Mouse (Mus musculus) MEL-GATA-1-ER (cell line): ENCODE measurements around the gene Prrx1.

ENCODE experiments used
- DNase-seq: peaks from one replicate; pipeline ENCODE4 v3.0.0-alpha.2; 2012; ENCODE audit warnings: low read depth; ENCODE audit errors: extremely low read depth

The Prrx1 gene

DNA sequence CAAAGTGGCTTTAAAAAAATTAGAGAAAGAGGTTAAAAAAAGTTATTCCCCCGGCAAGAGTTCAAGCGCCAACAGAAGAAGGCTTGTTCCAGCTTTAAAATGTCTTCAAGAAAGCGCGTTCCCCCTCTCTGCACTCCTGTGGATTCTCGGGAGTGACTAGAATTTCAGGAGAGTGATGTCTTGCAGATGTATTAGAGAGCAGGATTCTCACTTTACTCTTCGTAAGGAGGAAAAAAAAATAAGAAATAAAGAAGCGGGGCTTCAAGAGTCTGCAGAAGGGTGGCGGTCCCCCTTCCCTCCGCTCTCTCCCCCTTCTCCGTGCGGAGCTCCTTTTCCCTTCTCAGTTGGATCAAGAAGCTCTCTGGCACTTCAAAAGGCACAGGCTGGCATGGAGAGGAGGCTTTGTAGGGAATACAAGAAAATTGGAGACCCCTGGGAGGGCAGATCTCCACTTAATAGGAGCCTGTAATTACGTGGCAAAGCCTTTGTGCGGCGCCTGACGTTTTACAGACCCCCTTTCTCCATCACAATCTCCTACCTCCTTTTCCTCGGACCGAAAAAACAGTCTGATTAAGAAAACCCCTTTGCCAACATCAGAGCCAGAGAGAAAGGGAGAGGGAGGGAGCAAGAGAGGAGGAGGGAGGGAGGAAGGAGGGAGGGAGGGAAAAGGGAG is at the start of gene Prrx1:
Prrx1 (minus strand) TSS at position 610 of the 673 bp plus-strand sequence.
- no peak for DNase-seq

- no peak for DNase-seq
These were observed 48.7 kb upstream of the Prrx1 start for GRCm38 (mm10) chr1:163362202-163362601.

DNA sequence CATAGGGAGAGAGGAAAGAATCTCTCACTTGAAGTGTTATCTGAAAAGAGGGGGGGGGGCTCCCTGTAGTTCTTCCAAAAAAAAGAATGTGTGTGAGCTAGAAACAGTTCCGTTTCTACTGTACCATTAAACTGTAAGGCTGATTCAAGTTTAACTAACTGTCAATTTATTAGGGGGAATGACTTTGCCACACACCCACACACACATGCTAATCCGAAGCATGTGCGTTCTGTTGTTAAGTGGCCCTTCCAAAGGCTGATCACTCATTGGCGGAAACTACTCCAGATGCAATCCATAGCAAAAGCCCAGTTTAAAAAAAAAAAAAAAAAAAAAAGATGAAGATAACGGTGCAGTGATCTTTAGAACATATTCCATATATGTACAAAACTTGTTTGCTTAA is 47.9 kb upstream of the Prrx1 start:
- DNase-seq: no peak

DNA sequence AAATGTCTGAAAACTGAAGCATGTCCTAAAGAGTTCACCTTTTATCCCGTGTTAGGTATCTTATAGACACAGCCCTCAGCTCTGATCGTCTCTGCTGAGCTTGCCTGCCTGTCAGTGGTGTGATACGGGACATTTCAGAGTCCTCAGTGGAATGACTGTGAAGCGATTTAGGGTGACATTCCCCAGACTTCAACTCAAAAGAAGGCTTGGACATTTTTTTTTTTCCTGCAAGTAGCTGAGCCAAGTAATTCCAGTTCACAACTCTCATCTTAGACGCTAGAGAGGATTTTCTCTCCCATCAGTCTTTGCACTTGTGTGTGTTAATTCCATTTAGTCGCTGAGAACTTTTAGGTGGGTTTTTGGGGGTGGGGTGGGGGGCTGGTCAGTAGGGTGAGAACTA is 47.3 kb upstream of the Prrx1 start:
- DNase-seq: no peak

DNA sequence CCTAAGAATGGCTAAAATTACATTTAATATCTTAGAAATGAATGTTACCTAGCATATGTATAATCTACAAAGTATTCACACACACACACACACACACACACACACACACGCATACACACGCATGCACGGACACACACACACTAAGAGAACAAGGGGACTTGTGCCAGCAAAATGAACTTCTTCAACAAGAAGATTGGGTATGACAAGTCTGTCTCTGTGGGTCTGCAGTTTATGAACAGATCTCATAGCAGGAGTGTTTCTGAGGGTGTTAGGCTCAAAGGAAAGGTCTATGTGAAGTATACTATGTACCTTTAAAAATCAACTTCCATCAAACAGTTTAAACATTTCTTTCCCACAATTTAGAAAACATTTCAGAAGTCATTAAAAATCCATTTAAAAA is 46.0 kb upstream of the Prrx1 start:
- DNase-seq: no peak

DNA sequence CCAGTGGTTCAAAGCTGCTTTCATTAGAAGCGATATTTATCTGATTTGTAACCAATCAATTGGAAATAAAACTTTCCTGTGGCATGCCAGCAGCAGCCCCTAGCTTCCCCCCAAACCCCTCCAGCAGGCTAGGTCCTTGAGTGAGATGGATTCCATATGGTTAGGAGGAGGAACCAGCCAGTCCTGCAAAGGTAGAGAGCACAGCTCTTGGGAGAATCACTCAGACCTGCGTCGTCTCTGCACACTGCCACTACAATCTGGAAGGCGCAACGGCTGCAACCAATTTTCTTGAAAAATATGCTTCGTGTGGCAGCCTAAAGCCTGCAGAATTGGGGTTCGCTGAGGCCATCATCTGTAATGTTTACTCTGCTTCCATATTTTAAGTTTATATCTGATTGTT is 44.7 kb upstream of the Prrx1 start:
- no peak for DNase-seq

GRCm38 (mm10) chr1:163357733-163358132 is 44.2 kb upstream of the Prrx1 start:
- no peak for DNase-seq

DNA sequence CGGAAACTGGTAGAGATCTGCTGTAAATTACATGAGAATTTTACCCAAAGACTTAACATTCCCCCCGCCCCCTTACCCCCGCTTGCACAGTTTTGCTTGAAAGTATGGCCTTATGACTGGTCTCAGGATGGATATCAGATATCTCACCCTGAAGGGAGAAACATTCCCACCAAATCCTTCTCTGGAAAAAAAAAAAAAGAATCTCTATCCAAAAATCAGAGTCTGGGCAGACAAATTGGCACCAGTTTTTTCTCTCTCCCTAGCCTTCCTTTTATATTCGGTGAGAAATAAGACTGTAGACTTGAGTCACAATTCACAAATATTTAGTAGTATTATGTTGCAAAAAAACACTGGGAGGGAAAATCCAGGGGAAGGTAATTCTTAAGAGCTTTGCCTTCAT is 42.7 kb upstream of the Prrx1 start:
- no peak for DNase-seq

DNA sequence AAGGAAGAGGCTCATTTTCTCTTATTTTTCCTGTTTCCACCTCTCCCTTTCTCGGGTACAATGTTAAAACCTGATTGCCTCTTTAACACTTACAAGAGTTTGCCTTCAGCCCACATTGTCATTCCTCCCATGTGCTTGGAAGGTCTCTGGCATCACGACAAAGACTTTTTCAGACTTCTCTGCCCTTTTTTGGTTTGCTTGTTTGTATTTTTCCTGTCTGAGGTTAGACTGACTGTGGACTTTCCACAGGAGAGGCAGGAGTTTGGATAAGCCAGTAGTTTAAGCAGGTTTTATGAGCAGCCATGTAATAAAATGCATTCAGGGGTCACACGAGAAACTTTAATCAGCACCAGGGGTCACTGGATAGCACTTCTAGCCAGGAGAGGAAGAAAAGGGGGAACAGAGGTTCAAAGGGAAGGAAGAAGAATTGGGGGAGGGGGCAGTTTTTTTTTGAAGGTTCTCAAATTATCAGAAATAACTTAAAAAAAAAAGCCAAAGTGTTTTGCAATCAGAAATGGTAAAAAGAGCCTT is 42.2 kb upstream of the Prrx1 start:
- no peak for DNase-seq

GRCm38 (mm10) chr1:163350988-163351387 is 37.5 kb upstream of the Prrx1 start:
- no peak for DNase-seq

DNA sequence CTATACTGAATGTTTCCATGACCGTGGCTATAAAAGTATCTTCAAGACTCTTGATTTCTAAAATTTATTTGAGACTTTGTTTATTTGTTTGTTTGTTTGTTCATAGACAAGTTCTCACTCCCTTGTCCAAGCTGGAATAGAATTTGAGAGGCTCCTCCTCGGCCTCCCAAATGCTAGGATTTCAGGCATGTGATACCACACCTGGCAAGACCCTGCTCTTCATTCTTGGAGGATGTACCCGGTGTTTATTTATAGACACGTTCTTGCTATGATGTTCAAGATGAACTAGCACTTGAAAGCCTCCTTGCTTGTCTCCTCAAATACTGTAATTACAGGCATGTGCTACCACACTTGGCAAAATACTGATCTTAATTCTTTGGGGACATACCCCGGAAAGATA is 32.0 kb upstream of the Prrx1 start:
- DNase-seq: no peak

DNA sequence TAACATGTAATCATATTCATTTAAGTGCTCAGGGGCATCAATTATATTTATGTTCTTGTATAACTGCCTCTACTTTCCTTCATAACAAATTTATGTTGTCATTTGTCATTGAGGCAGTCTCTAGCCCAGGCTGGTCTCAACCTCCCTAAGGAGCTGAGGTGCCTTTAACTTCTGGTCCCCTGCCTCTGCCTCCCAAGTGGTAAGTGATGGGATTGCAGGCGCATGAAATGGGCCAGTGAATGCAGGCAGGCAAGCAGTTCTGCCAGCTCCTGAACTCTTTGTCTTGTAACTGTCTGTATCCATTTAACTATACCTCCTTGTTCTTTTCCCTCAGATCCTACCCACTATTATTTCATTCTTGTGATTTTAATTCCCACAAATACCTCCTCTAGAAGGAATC is 31.4 kb upstream of the Prrx1 start:
- DNase-seq: peak; percentile 5

- no peak for DNase-seq
These were observed 25.7 kb upstream of the Prrx1 start for GRCm38 (mm10) chr1:163339219-163339561.

DNA sequence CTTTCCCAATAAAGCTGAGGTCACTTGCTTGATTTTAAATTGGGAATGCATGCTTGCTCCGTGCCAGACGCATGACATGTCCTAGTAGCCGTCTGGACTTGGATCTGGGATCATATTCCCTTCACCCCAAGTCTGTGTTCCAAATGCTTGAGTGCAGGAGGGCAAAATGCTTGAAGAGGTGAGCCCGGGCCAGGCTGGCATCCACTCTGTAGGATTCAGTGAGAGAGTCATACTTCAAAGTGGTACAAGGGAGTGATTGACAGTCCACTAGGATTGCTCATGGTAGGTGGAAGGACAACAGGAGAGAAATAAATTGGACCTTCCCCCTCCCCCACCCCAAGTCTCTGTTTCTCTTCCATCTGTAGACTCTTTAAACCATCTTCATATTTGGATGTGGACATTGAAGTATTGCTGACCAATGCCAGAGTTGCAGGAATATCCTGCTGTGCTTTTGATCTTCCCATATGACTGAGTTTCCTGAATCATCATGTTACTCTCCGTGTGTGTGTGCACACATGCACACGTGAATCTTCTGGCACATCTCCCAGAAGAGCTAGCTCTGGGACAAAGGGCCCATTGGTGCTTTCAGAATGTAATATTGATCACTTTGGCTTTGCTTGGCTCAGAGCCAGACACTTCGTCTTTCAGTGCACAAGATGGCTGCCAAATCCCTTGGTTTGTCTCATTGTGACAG is 25.2 kb upstream of the Prrx1 start:
- no peak for DNase-seq

GRCm38 (mm10) chr1:163337821-163338220 is 24.3 kb upstream of the Prrx1 start:
- DNase-seq: no peak

- no peak for DNase-seq
These were observed 13.8 kb upstream of the Prrx1 start for GRCm38 (mm10) chr1:163327279-163327678.

DNA sequence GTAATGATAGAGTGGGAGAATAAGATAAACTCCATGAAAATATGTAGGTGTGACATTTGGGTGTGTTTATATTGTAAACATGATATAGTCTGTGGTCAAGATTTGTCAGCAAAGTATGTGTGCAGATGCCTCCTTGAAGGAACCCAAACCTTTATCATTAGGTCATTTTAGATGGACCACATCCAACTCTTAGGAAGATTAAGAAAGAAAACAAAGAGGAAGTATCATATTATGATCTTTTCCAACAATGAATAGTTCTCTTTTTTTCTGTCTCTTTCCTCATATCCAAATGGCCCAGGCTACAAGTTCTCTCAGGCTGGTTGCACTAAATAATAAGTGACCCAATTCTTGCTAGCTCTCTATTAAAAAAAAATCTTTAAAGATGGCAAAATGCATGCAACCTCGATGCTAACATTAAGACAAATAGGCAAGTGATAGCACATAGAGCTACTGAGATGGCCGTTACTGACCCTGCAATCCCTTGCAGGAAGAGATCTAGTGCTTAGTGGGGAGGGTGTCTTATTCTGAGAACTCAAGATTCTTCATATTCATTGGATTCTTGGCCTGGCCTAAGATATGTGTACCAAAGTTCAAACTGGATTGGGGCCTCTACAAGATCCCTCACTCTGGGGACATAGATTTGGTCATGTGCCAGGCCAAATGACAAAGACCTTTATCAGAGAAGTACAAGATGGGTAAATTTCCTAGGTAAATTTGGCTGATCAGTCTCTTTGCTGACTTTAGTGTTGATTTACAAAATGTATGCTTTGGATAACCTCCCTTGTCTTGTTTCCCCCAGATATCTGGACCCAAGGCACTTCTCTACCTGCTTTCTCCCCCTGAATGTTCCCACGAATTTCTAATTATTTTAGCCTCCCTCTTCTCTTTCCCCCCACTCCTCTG is 6.4 kb upstream of the Prrx1 start:
- peak; percentile 60 for DNase-seq

DNA sequence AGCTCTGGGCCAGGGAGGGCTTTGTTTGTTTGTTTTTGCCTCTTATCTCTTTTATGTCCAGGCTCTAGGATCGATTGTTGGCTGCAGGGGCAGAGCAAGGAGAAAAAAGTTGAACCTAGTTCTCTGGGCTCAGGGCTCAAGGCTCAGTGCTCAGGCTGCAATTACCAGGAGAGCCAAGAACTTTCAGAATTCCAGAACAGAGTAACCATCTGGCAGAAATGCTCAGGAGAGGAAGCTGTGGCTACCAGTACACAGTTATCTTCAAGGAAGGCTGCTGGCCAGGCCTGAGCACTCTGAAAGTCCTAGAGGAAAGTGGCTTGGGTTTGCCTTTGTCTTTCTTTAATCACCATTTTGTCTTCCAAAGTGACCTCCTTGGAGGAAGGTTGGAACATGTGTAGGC is 3.4 kb upstream of the Prrx1 start:
- no peak for DNase-seq

DNA sequence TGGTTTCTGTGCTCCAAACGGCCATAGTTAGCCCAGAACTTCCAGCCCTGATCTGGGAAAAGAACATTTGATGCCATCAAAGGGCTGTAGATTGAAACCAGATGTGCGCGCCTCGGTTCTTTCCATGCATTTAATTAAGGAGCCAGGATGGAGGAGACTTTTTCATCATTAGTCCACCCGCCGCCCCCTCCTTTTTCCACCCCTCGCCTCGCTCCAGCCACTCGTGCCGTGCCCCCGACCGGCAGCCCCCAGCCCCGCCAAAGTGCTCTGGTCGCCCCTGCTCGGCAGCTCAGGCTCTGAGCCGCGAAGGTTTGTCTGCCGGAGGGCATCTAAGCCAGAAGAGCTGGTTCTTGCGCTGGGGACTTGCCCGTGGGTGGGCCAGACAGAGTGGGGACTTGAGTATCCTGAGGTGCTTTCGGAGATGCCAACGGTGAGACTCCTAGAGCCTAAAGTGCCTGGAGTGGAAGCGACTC is 1.4 kb upstream of the Prrx1 start:
- DNase-seq: no peak

- DNase-seq: no peak
These were observed 613 bp upstream of the Prrx1 start for GRCm38 (mm10) chr1:163313921-163314725.
